Mouse (Mus musculus): ENCODE data around the gene Gstt1. TPM values are rescaled to one million over a fixed set of nuclear protein-coding genes. Genes with fewer than 3 reads are reported as not detected.
"Not testable (repeated sequence)": the region's sequence is repeated elsewhere in the genome, so short reads cannot be mapped to it uniquely, and the experiment has no call there.

Gstt1 gene
- polyA plus RNA-seq, 1 experiment: 31.7 TPM

- Histone ChIP-seq H3K4me3 (ENCODE audit: insufficient read depth, low read length) (peak within 1 kb of the TSS; percentile 79), H3K4me1 (ENCODE audit: control insufficient read depth, insufficient read depth, low read length) (no peaks in the 10 kb centered on the region), H3K27ac (ENCODE audit: insufficient read depth, low read length) (no peak within 1 kb of the TSS)
- TF ChIP-seq CTCF (IDR thresholded peaks at IDR 0.05; ENCODE audit: extremely low read depth, insufficient read depth, low read length) (peak; percentile 24; the same call in 1 of the 2 replicates), POLR2A (IDR thresholded peaks at IDR 0.05; ENCODE audit: extremely low read depth, insufficient read depth, low read length) (peak; percentile 84; the same call in 1 of the 2 replicates)
Observed at GRCm38 (mm10) chr10:75772795-75773664, 25.4 kb downstream of the Gstt1 start, which contains the start of gene Ddt. Gene Ddt (minus strand): TSS chr10:75773414.

DNA sequence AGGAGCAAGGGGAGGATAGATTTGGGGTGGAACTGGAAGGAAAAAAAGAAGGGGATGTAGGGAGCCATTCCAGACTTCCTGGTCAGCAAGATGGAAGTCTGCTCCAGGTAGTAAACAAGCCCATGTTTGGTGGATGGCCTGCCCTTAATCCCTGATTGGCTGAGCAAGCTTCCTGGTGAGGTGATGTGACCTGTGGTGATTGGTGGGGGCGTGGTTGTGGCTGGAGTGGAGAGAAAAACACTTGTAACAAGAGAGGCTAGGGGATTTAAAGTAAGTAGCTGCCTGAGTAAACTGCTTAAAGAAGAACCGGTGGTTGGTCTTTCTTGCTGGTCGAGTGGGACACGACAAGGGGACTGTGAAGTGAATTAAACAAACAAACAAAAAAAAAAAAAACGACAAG is 30.6 kb downstream of the Gstt1 start:
- H3K4me1 ChIP-seq (ENCODE audit: control insufficient read depth, insufficient read depth, low read length); H3K4me3 ChIP-seq (ENCODE audit: insufficient read depth, low read length); H3K27ac ChIP-seq (ENCODE audit: insufficient read depth, low read length): not testable (repeated sequence)

DNA sequence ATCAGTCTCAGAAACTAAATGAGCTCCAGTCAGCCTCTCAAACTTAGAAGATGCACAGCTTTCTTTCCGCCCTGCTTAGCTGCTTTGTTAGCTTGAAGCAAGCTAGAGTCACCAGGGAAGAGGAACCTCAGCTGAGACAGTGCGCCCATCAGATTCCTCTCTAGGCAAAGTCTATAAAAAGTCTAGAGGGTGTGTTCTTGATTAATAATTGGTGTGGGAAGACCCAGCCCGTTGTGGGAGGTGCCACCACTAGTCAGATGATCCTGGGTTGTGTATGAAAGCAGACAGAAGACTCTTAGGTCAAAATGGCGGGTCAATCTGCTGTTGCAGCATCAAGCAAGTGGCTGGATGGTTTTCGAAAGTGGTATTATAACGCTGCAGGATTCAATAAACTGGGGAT is 31.5 kb downstream of the Gstt1 start:
- Histone ChIP-seq H3K4me1 (ENCODE audit: control insufficient read depth, insufficient read depth, low read length) (peaks cover 2% of the 10 kb centered on the region), H3K4me3 (ENCODE audit: insufficient read depth, low read length) (no peak overlapping the region), H3K27ac (ENCODE audit: insufficient read depth, low read length) (no peak overlapping the region)
- no peak for TF ChIP-seq CTCF (IDR thresholded peaks at IDR 0.05; ENCODE audit: extremely low read depth, insufficient read depth, low read length)
- TF ChIP-seq POLR2A (IDR thresholded peaks at IDR 0.05; ENCODE audit: extremely low read depth, insufficient read depth, low read length): no peak

GRCm38 (mm10) chr10:75764519-75765473 is 33.6 kb downstream of the Gstt1 start:
- peak overlapping the region; percentile 86 for H3K4me3 ChIP-seq (ENCODE audit: insufficient read depth, low read length)
- H3K27ac ChIP-seq (ENCODE audit: insufficient read depth, low read length): no peak overlapping the region
- H3K4me1 ChIP-seq (ENCODE audit: control insufficient read depth, insufficient read depth, low read length): peaks cover 2% of the 10 kb centered on the region
- peak; percentile 43 for TF ChIP-seq CTCF (IDR thresholded peaks at IDR 0.05; ENCODE audit: extremely low read depth, insufficient read depth, low read length)
- TF ChIP-seq POLR2A (IDR thresholded peaks at IDR 0.05; ENCODE audit: extremely low read depth, insufficient read depth, low read length): no peak

DNA sequence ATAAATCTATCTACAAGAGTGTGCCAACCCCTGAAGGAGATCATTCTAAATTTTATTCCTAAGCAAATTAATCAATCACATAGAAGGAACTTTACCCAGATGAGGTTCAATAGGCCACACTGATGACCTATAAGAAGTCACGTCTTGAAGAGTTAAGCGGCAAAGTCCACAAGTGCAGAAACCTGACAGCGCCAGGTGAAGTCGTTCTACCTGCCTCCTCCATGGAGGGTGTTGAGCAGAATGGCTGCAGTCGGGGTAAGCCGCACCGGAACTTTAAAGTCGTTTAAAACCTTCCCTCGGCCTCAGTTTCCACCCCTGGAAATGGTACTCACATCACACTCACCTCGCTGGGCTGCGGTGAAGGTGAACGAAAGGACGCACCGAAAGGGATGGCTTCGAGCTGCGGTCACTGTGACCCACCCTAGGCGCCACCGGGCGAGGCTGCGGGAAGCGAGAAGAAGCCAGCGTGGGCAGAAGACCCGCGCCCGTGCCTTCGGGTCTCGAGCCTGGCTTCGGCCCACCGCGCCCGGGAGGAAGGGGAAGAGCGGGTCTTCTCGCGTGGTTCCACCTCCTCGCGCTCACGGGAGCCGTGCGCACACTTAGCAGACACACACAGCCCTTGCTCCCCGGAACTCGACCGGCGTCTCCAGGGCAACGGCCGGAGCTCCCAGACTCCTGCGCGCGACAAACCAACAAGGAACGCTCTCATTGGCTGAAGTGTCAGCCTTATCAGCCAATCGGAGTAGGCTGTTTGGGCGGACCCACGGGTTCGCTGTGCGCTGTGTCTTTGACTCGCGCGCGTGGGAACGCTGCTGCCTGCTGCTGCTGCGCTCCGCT is 34.5 kb downstream of the Gstt1 start, which contains the start of gene Cabin1:
Gene Cabin1, minus strand, starts transcription at position 660 of the 837 bp plus-strand sequence.
- H3K4me1 ChIP-seq (ENCODE audit: control insufficient read depth, insufficient read depth, low read length): peaks cover 2% of the 10 kb centered on the region
- TF ChIP-seq CTCF (IDR thresholded peaks at IDR 0.05; ENCODE audit: extremely low read depth, insufficient read depth, low read length): no peak
- peak; percentile 91 for TF ChIP-seq POLR2A (IDR thresholded peaks at IDR 0.05; ENCODE audit: extremely low read depth, insufficient read depth, low read length)

GRCm38 (mm10) chr10:75762413-75762812 is 36.0 kb downstream of the Gstt1 start:
- TF ChIP-seq POLR2A (IDR thresholded peaks at IDR 0.05; ENCODE audit: extremely low read depth, insufficient read depth, low read length): no peak
- TF ChIP-seq CTCF (IDR thresholded peaks at IDR 0.05; ENCODE audit: extremely low read depth, insufficient read depth, low read length): no peak
- Histone ChIP-seq H3K4me3 (ENCODE audit: insufficient read depth, low read length) (no peak overlapping the region), H3K4me1 (ENCODE audit: control insufficient read depth, insufficient read depth, low read length) (peaks cover 2% of the 10 kb centered on the region), H3K27ac (ENCODE audit: insufficient read depth, low read length) (no peak overlapping the region)

More for the DNA sequence above, 34.5 kb downstream of the Gstt1 start, which contains the start of gene Cabin1:
- Histone ChIP-seq H3K27ac (ENCODE audit: insufficient read depth, low read length) (no peak within 1 kb of the TSS), H3K4me3 (ENCODE audit: insufficient read depth, low read length) (peak within 1 kb of the TSS; percentile 86)

DNA sequence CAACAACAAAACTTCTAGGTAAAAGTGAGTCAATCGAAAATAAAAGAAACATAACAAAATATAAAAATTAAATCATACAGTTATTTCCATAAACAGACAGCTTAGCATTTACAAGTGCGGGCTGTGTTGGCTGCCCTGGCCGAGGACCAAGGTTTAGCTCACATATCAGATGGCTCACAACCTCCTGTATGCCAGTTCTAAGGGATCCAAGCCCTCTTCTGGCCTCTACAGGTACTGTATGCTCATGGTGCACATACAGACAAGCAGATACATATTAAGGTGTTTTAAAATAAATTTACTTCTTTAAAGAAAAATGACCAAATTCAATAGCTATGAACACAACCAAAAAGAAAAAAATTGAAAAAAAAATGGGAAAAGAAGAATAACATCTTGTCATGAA is 38.1 kb downstream of the Gstt1 start:
- Histone ChIP-seq H3K4me3 (ENCODE audit: insufficient read depth, low read length) (no peak overlapping the region), H3K27ac (ENCODE audit: insufficient read depth, low read length) (no peak overlapping the region), H3K4me1 (ENCODE audit: control insufficient read depth, insufficient read depth, low read length) (peaks cover 2% of the 10 kb centered on the region)
- TF ChIP-seq CTCF (IDR thresholded peaks at IDR 0.05; ENCODE audit: extremely low read depth, insufficient read depth, low read length): no peak
- TF ChIP-seq POLR2A (IDR thresholded peaks at IDR 0.05; ENCODE audit: extremely low read depth, insufficient read depth, low read length): no peak

DNA sequence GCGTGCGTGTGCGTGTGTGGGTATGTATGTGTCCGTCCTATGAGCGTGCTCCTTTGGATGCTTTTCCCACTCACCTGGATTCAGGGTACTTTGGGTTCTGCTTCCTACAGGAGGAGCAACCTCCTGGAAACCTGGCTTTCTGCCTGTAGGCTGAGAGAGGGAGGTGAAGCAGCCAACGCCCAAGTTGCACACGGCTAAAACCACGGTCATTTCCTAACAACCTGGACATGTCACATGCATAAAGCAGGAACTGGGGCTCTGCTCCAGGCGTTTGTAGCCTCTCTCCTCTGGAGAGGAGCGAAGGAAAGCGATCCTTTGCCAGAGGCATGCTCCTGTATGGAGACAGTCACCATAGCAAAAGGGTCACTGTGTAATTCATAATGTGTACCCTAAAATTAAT is 41.7 kb downstream of the Gstt1 start:
- TF ChIP-seq POLR2A (IDR thresholded peaks at IDR 0.05; ENCODE audit: extremely low read depth, insufficient read depth, low read length) (no peak), CTCF (IDR thresholded peaks at IDR 0.05; ENCODE audit: extremely low read depth, insufficient read depth, low read length) (no peak)
- Histone ChIP-seq H3K4me3 (ENCODE audit: insufficient read depth, low read length) (no peak overlapping the region), H3K27ac (ENCODE audit: insufficient read depth, low read length) (no peak overlapping the region), H3K4me1 (ENCODE audit: control insufficient read depth, insufficient read depth, low read length) (no peaks in the 10 kb centered on the region)
